Mouse (Mus musculus) lung, postnatal 0 days (tissue): ENCODE measurements around the gene Esr2.

Experiments used
- CTCF ChIP-seq: IDR thresholded peaks from 2 replicates; pipeline ENCODE4 v1.5.1; 2016; ENCODE audit warnings: antibody characterized with exemption, mild to moderate bottlenecking
- EP300 ChIP-seq: IDR thresholded peaks from 2 replicates; pipeline ENCODE4 v1.6.1; 2016; ENCODE audit warnings: antibody characterized with exemption, mild to moderate bottlenecking, control low read depth

GRCm38 (mm10) chr12:76181471-76181870 lies 4.4 kb upstream of the Esr2 start:
- TF ChIP-seq CTCF (no peak), EP300 (no peak)
